Mouse (Mus musculus): Measurements from ENCODE around the gene Rfx1. TPM values are rescaled to one million over a fixed set of nuclear protein-coding genes. Genes with fewer than 3 reads are reported as not detected.

Gene Rfx1
- total RNA-seq, 4 experiments from 2014 or later, result 6.7 to 10.0 (median 9.2) TPM

GRCm38 (mm10) chr8:84089277-84089676 is 22.6 kb downstream of the Rfx1 start:
- no peak for DNase-seq (ENCODE audit: low spot score)

GRCm38 (mm10) chr8:84090585-84090984 is 24.0 kb downstream of the Rfx1 start:
- no peak for DNase-seq (ENCODE audit: low spot score)

GRCm38 (mm10) chr8:84096061-84096460 is 29.4 kb downstream of the Rfx1 start:
- DNase-seq (ENCODE audit: low spot score), result no peak

GRCm38 (mm10) chr8:84098376-84098775 is 31.7 kb downstream of the Rfx1 start:
- DNase-seq (ENCODE audit: low spot score), result no peak

- no peak for DNase-seq (ENCODE audit: low spot score)
Observed at GRCm38 (mm10) chr8:84101476-84102270, 35.0 kb downstream of the Rfx1 start.

- DNase-seq (ENCODE audit: low spot score), result no peak
Observed at GRCm38 (mm10) chr8:84103601-84104000, 37.0 kb downstream of the Rfx1 start.

- no peak for DNase-seq (ENCODE audit: low spot score)
Observed at GRCm38 (mm10) chr8:84104221-84104620, 37.6 kb downstream of the Rfx1 start.

- peak; percentile 98 for DNase-seq (ENCODE audit: low spot score)
Observed at GRCm38 (mm10) chr8:84104697-84105609, 38.3 kb downstream of the Rfx1 start, which contains the start of gene Dcaf15. TSS of gene Dcaf15 (minus strand) at chr8:84104768.

- DNase-seq (ENCODE audit: low spot score), result no peak
Observed at GRCm38 (mm10) chr8:84105676-84106075, 39.0 kb downstream of the Rfx1 start.

- no peak for DNase-seq (ENCODE audit: low spot score)
Observed at GRCm38 (mm10) chr8:84106216-84107040, 39.8 kb downstream of the Rfx1 start.

GRCm38 (mm10) chr8:84115646-84116045 is 49.0 kb downstream of the Rfx1 start:
- DNase-seq (ENCODE audit: low spot score), result no peak

GRCm38 (mm10) chr8:84122151-84122550 is 55.5 kb downstream of the Rfx1 start:
- DNase-seq (ENCODE audit: low spot score), result no peak

GRCm38 (mm10) chr8:84125656-84126055 is 59.0 kb downstream of the Rfx1 start, which contains the start of gene Podnl1:
TSS of gene Podnl1 (plus strand) at chr8:84125989.
- no peak for DNase-seq (ENCODE audit: low spot score)

GRCm38 (mm10) chr8:84126742-84127141 is 60.1 kb downstream of the Rfx1 start:
- DNase-seq (ENCODE audit: low spot score), result no peak

- DNase-seq (ENCODE audit: low spot score), result no peak
Observed at GRCm38 (mm10) chr8:84127202-84127901, 60.7 kb downstream of the Rfx1 start.

GRCm38 (mm10) chr8:84128277-84128676 is 61.6 kb downstream of the Rfx1 start:
- DNase-seq (ENCODE audit: low spot score), result no peak

- DNase-seq (ENCODE audit: low spot score), result peak; percentile 13
Observed at GRCm38 (mm10) chr8:84130806-84131205, 64.2 kb downstream of the Rfx1 start.

- DNase-seq (ENCODE audit: low spot score), result no peak
Observed at GRCm38 (mm10) chr8:84132225-84132624, 65.6 kb downstream of the Rfx1 start.

- DNase-seq (ENCODE audit: low spot score), result no peak
Observed at GRCm38 (mm10) chr8:84137848-84138247, 71.2 kb downstream of the Rfx1 start.

GRCm38 (mm10) chr8:84140838-84141237 is 74.2 kb downstream of the Rfx1 start:
- DNase-seq (ENCODE audit: low spot score), result no peak

All from heart, adult 8-10 months (tissue).